Mouse (Mus musculus): ENCODE measurements around the gene Igsf9b. TPM values are rescaled to one million over a fixed set of nuclear protein-coding genes. Genes with fewer than 3 reads are reported as not detected.
A peak's percentile ranks its signal among the peaks of the same experiment; 100 is the strongest.

The Igsf9b gene
- polyA plus RNA-seq, 1 experiment from 2014 or later = 6.8 TPM

- 81% methylated on average over 8 of the region's 8 CpGs for WGBS
- Histone ChIP-seq H3K9me3 (no peaks in the 10 kb centered on the region), H3K27me3 (ENCODE audit: poor library complexity, severe bottlenecking) (no peaks in the 10 kb centered on the region), H3K36me3 (replicated peaks) (no peaks in the 10 kb centered on the region), H3K4me1 (peaks cover 7% of the 10 kb centered on the region), H3K4me3 (no peak overlapping the region), H3K27ac (no peak overlapping the region)
- DNase-seq (ENCODE audit: extremely low spot score, low spot score) = no peak
Observed at GRCm38 (mm10) chr9:27276282-27276839, 22.6 kb upstream of the Igsf9b start.

DNA sequence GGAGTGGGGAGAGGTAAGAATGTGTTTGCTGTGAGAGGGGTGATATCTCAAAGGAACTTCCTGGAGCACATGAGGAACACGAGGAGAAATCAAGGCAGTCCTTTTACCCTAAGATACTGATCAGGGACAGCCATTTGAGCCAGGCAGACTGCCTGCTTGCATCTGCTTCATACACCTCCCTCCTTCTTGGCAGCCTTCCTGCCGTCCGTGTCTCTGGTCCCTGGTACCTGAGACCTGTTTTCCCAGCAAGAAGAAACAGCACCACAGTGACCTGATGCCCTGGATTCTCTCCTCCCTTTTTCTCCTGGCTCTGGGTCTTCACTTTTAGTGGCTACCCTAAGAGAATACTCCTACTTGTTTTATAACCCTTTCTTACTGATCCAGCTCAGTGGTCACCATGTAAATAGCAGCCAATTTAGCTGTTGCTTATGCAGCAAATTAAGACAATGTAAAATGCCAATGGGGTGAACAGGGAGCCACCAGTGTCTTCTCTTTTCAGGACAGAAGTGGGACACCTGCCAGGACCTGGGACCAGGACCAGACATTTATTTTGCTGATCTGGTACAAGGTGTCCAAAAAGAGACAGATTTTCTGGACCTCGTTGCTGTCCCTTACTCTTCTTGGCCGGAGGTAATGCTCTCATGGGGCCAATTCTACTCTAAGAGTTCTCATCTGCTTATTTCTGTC is 21.5 kb upstream of the Igsf9b start:
- Histone ChIP-seq H3K27ac (no peak overlapping the region), H3K27me3 (ENCODE audit: poor library complexity, severe bottlenecking) (no peaks in the 10 kb centered on the region), H3K9me3 (no peaks in the 10 kb centered on the region), H3K4me3 (no peak overlapping the region), H3K4me1 (peaks cover 7% of the 10 kb centered on the region), H3K36me3 (replicated peaks) (no peaks in the 10 kb centered on the region)
- no peak for DNase-seq (ENCODE audit: extremely low spot score, low spot score)
- 81% methylated on average over 5 of the region's 5 CpGs for WGBS

DNA sequence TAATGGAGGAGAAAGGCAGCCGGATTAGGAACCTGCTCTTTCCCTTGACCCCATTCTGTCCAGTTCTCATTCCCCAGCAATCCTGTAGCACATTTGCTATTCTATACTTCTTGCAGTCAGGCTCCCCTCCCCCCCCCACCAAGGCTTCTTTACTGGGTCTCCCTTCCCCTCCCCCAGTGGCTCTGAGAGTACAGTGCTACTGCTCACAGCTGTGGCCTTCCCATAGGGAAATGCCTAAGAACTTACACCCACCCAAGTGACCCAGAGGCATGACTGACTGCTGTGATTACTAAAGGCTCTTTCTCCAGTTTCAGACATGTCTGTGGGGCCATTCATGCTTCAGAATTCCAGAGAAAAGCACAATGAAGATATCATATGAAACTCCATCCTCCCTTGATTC is 20.0 kb upstream of the Igsf9b start:
- Histone ChIP-seq H3K4me1 (peaks cover 7% of the 10 kb centered on the region), H3K27ac (no peak overlapping the region), H3K4me3 (no peak overlapping the region), H3K9me3 (no peaks in the 10 kb centered on the region), H3K27me3 (ENCODE audit: poor library complexity, severe bottlenecking) (no peaks in the 10 kb centered on the region), H3K36me3 (replicated peaks) (no peaks in the 10 kb centered on the region)
- DNase-seq (ENCODE audit: extremely low spot score, low spot score) = no peak
- 75% methylated on average over 1 of the region's 1 CpGs for WGBS

GRCm38 (mm10) chr9:27280976-27281375 is 18.0 kb upstream of the Igsf9b start:
- Histone ChIP-seq H3K27me3 (ENCODE audit: poor library complexity, severe bottlenecking) (no peaks in the 10 kb centered on the region), H3K4me1 (peaks cover 7% of the 10 kb centered on the region), H3K9me3 (no peaks in the 10 kb centered on the region), H3K36me3 (replicated peaks) (no peaks in the 10 kb centered on the region), H3K27ac (no peak overlapping the region), H3K4me3 (no peak overlapping the region)
- WGBS = 83% methylated on average over 4 of the region's 4 CpGs
- DNase-seq (ENCODE audit: extremely low spot score, low spot score) = no peak

DNA sequence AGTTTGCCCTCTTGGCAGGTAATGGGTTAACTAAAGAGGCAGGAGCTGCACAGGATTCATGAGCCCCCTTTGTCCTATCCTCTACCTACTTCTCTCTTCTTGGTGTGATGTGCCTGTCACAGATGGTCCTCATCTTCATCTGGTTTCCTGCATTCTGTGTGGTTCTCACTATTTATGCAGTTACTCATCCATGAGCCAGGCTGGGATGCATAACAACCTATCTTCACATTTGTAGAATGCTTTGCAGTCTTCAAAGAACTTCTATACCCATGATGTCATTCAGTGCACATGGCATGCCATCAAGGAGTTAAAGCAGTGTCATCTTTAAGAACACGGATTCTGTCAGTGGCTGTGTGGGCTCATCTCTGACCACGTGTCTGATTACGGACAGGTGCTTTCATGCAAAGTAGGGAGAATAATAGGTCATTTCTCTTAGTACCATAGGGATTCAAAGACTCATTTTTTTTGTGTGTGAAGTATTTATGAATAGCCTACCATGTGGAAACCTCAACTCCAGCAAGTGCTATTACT is 13.2 kb upstream of the Igsf9b start:
- H3K36me3 ChIP-seq (replicated peaks) = no peaks in the 10 kb centered on the region
- 80% methylated on average over 3 of the region's 3 CpGs for WGBS
- H3K9me3 ChIP-seq = no peaks in the 10 kb centered on the region
- no peak for DNase-seq (ENCODE audit: extremely low spot score, low spot score)
- peaks cover 35% of the 10 kb centered on the region for H3K4me1 ChIP-seq
- H3K27ac ChIP-seq = no peak overlapping the region
- no peak overlapping the region for H3K4me3 ChIP-seq
- no peaks in the 10 kb centered on the region for H3K27me3 ChIP-seq (ENCODE audit: poor library complexity, severe bottlenecking)

GRCm38 (mm10) chr9:27286296-27286695 is 12.7 kb upstream of the Igsf9b start:
- no peaks in the 10 kb centered on the region for H3K36me3 ChIP-seq (replicated peaks)
- no peaks in the 10 kb centered on the region for H3K27me3 ChIP-seq (ENCODE audit: poor library complexity, severe bottlenecking)
- H3K4me3 ChIP-seq = no peak overlapping the region
- H3K9me3 ChIP-seq = no peaks in the 10 kb centered on the region
- DNase-seq (ENCODE audit: extremely low spot score, low spot score) = no peak
- 81% methylated on average over 4 of the region's 4 CpGs for WGBS
- H3K4me1 ChIP-seq = peaks cover 35% of the 10 kb centered on the region
- H3K27ac ChIP-seq = no peak overlapping the region

DNA sequence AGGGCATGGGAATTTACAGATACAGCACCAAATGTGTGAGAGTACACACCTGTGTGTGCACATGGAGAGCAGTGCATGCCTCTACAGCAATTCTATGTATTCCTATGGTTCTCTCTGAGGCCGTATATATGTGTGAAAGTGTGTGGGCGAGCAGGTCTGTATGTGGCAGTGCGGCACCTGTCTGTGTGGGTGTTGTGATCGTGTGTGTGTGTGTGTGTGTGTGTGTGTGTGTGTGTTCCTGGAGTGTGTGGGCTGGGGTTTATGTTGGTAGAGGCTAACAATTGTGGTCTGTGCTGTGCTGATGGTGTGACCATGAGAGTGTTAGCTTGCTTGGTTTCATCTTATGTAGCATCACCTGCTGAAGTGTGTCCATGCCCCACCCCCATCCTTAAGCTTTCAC is 12.1 kb upstream of the Igsf9b start:
- H3K4me1 ChIP-seq = peaks cover 35% of the 10 kb centered on the region
- H3K27me3 ChIP-seq (ENCODE audit: poor library complexity, severe bottlenecking) = no peaks in the 10 kb centered on the region
- DNase-seq (ENCODE audit: extremely low spot score, low spot score) = no peak
- H3K27ac ChIP-seq = no peak overlapping the region
- H3K9me3 ChIP-seq = no peaks in the 10 kb centered on the region
- no peak overlapping the region for H3K4me3 ChIP-seq
- WGBS = 87% methylated on average over 4 of the region's 4 CpGs
- H3K36me3 ChIP-seq (replicated peaks) = no peaks in the 10 kb centered on the region

DNA sequence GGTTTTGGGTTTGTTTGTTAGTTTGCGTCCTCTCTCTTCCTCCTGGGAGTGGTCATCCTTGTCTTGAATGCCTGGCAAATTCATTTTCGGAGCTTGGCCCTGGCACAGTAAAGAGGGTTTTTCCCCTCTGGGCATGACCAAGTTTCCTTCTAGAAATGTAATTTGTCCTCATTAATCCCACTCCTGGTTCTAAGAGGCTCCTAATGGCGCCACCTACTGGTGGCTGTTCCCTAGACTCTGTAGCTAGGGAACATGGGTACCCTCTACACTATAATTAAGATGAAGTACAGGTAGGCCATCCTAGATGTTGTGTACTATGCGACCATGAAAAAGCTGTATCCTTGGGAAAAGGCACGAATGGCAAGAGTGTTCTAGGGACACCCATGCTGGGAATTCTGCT is 11.6 kb upstream of the Igsf9b start:
- peaks cover 35% of the 10 kb centered on the region for H3K4me1 ChIP-seq
- no peaks in the 10 kb centered on the region for H3K36me3 ChIP-seq (replicated peaks)
- no peak overlapping the region for H3K4me3 ChIP-seq
- no peaks in the 10 kb centered on the region for H3K9me3 ChIP-seq
- DNase-seq (ENCODE audit: extremely low spot score, low spot score) = no peak
- no peak overlapping the region for H3K27ac ChIP-seq
- WGBS = 37% methylated on average over 5 of the region's 5 CpGs
- H3K27me3 ChIP-seq (ENCODE audit: poor library complexity, severe bottlenecking) = no peaks in the 10 kb centered on the region

DNA sequence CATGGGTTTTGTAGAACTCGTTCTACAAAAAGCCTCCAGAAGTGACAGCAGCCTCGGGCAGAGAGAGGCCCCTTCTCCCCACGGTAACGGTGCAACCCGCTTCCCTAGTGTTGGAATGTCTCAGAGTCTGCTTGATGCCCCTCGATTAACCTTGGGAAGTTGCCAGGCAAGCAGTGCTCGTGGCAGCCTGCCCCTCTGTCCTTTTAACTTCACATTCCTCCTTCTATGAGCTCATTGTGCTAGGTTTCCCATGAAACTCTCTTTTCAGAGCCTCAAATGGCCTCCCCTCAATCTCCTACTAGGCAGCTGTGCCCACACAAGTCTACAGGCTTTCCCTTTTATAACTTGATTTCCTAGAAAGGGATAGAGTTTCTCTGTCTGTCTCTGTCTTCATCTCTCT is 10.6 kb upstream of the Igsf9b start:
- no peak overlapping the region for H3K4me3 ChIP-seq
- peaks cover 35% of the 10 kb centered on the region for H3K4me1 ChIP-seq
- no peaks in the 10 kb centered on the region for H3K9me3 ChIP-seq
- no peaks in the 10 kb centered on the region for H3K27me3 ChIP-seq (ENCODE audit: poor library complexity, severe bottlenecking)
- DNase-seq (ENCODE audit: extremely low spot score, low spot score) = no peak
- H3K36me3 ChIP-seq (replicated peaks) = no peaks in the 10 kb centered on the region
- 37% methylated on average over 7 of the region's 7 CpGs for WGBS
- peak overlapping the region; percentile 17; the same call in 1 of the 2 replicates for H3K27ac ChIP-seq

DNA sequence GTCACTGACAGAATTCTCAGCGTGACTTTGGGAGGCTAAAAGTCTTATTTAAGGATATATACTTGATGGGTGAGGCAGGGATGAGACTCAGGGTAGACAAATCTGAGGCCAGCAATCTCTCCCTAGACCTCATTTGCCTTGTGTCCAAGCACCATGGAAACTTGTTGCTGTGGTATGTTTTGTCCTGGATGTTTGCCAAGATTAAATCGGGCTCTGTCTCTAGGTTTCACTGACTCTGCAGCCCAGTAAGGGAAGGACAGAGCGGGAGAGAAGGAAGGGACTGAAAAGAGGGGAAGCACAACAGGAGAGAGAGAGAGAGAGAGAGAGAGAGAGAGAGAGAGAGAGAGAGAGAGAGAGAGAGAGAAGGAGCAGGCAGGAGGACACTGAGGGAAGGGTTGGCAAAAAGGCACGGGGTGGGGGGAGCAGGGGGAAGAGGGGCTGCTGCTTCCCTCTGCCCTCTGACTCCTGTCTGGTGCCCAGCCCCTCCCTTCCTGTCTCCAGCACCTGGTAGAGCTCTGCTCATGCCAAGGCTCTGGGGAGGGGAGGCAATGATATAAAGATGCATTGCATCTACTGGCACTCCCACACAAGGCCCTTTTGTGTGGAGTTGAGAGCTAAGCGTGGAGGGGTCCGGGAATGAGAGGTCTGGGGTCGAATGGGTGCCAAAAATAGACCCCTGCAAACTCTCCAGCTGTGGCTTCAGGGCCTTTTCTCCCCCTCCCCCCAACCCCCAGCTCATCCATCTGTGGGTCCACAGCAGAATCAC is 9.3 kb upstream of the Igsf9b start:
- Histone ChIP-seq H3K4me3 (no peak overlapping the region), H3K4me1 (peaks cover 35% of the 10 kb centered on the region), H3K36me3 (replicated peaks) (no peaks in the 10 kb centered on the region), H3K9me3 (no peaks in the 10 kb centered on the region), H3K27ac (peak overlapping the region; percentile 69; the same call in 1 of the 2 replicates), H3K27me3 (ENCODE audit: poor library complexity, severe bottlenecking) (no peaks in the 10 kb centered on the region)
- WGBS = 63% methylated on average over 7 of the region's 7 CpGs
- no peak for DNase-seq (ENCODE audit: extremely low spot score, low spot score)

- WGBS = 83% methylated on average over 4 of the region's 4 CpGs
- peaks cover 19% of the 10 kb centered on the region for H3K4me1 ChIP-seq
- H3K4me3 ChIP-seq = no peak overlapping the region
- no peaks in the 10 kb centered on the region for H3K36me3 ChIP-seq (replicated peaks)
- no peaks in the 10 kb centered on the region for H3K9me3 ChIP-seq
- H3K27ac ChIP-seq = no peak overlapping the region
- peaks cover 10% of the 10 kb centered on the region for H3K27me3 ChIP-seq (ENCODE audit: poor library complexity, severe bottlenecking)
- DNase-seq (ENCODE audit: extremely low spot score, low spot score) = no peak
Observed at GRCm38 (mm10) chr9:27294380-27294779, 4.6 kb upstream of the Igsf9b start.

GRCm38 (mm10) chr9:27299286-27300187 is 533 bp downstream of the Igsf9b start:
- Histone ChIP-seq H3K27me3 (ENCODE audit: poor library complexity, severe bottlenecking) (peaks cover 39% of the 10 kb centered on the region), H3K4me3 (peak overlapping the region; percentile 85), H3K27ac (peak overlapping the region; percentile 80), H3K36me3 (replicated peaks) (no peaks in the 10 kb centered on the region), H3K4me1 (peaks cover 61% of the 10 kb centered on the region), H3K9me3 (no peaks in the 10 kb centered on the region)
- under 1% methylated on average over 68 of the region's 68 CpGs for WGBS
- peak; percentile 52 for DNase-seq (ENCODE audit: extremely low spot score, low spot score)

All from forebrain, embryonic 10.5 days (tissue).